Mouse (Mus musculus): ENCODE measurements at regions not wholly inside any gene's neighbourhood (a gene's known extent, or its start where the extent isn't known, plus 50 kb on each side); places are given as distances from the start of the nearest gene placed in this dataset.

DNA sequence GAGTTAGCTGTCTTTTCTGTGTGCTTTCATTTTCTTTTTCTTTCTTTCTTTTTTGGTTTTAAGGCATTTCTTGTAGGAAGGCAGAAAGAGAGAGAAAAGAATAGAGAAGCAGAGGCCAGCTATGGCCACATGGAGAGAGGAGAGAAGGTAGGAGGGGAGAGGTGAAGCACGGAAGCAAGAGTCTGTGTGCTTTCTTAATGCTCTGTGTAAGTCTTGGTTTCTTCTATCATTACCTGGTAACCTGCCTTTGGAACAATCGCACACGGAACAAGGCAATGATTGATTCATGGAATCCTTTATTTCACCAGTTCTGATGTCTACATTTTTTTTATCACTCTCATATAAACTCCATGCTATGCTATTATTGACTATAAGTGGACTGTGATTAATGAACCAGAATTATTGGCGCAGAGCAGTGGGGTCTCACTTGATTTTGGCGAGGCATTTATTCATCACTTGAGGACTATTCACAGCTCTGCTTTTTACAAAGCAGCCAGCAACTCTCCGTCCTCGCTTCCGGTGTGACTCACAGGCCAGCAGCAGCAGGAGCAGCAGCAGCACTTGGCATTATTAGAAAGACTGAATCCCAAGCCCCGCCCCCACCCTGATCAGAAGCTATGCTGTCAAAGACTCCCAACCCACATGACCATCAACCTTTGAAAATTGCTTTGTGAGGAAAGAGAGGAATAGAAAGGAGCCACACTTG is 97.6 kb downstream of the Plk2 start:
- no peak overlapping the region for H3K9ac ChIP-seq
- WGBS (ENCODE audit: insufficient replicate concordance), result 53% methylated on average over 9 of the region's 9 CpGs
- ATAC-seq (ENCODE audit: insufficient read depth), result no peak
- no peaks in the 10 kb centered on the region for H3K4me1 ChIP-seq (replicated peaks)
- H3K9me3 ChIP-seq (replicated peaks), result no peaks in the 10 kb centered on the region
- H3K27me3 ChIP-seq, result no peaks in the 10 kb centered on the region
- H3K4me2 ChIP-seq, result no peak overlapping the region
- H3K36me3 ChIP-seq (replicated peaks), result no peaks in the 10 kb centered on the region
- no peak overlapping the region for H3K4me3 ChIP-seq (replicated peaks)
- no peak overlapping the region for H3K27ac ChIP-seq (replicated peaks)

- no peaks in the 10 kb centered on the region for H3K27me3 ChIP-seq
- WGBS (ENCODE audit: insufficient replicate concordance), result 64% methylated on average over 7 of the region's 7 CpGs
- no peak overlapping the region for H3K4me2 ChIP-seq
- no peaks in the 10 kb centered on the region for H3K4me1 ChIP-seq (replicated peaks)
- no peaks in the 10 kb centered on the region for H3K9me3 ChIP-seq (replicated peaks)
- H3K27ac ChIP-seq (replicated peaks), result no peak overlapping the region
- ATAC-seq (ENCODE audit: insufficient read depth), result no peak
- no peak overlapping the region for H3K4me3 ChIP-seq (replicated peaks)
- no peak overlapping the region for H3K9ac ChIP-seq
- H3K36me3 ChIP-seq (replicated peaks), result no peaks in the 10 kb centered on the region
These were observed 98.2 kb downstream of the Plk2 start for GRCm38 (mm10) chr13:110493002-110493552.

- Histone ChIP-seq H3K27me3 (no peaks in the 10 kb centered on the region), H3K9me3 (replicated peaks) (no peaks in the 10 kb centered on the region), H3K4me3 (replicated peaks) (no peak overlapping the region), H3K27ac (replicated peaks) (no peak overlapping the region), H3K36me3 (replicated peaks) (no peaks in the 10 kb centered on the region), H3K4me1 (replicated peaks) (no peaks in the 10 kb centered on the region), H3K4me2 (no peak overlapping the region), H3K9ac (no peak overlapping the region)
- no peak for ATAC-seq (ENCODE audit: insufficient read depth)
- WGBS (ENCODE audit: insufficient replicate concordance), result 64% methylated on average over 3 of the region's 3 CpGs
These were observed 102.6 kb downstream of the Plk2 start for GRCm38 (mm10) chr13:110497461-110497860.

DNA sequence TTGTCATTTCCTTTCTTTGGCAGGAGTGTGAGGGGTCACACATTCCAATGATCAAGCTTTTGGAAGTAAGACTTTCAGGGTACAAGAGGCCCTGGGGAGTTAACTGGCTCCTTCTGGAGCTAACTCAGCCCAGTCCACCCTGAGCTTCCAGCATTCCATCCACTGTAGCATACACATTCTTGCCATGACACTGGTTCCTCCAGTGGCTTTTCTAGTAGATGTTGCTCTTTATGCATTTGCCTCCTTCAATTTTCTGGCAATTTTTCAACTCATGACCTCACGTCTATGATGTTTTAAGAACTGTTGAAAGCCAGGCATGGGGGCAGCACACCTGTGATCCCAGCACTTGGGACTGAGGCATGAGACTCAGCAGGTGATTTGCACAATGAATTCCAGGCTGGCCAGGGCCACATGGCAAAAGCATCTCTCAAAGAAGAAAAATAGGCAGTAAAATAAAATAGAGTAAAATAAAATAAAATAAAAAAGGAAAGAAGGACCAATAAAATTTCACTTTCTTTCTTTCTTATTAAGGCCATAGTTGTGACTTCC is 113.0 kb downstream of the Plk2 start:
- Histone ChIP-seq H3K4me1 (replicated peaks) (no peaks in the 10 kb centered on the region), H3K4me2 (no peak overlapping the region), H3K36me3 (replicated peaks) (no peaks in the 10 kb centered on the region), H3K4me3 (replicated peaks) (no peak overlapping the region), H3K27me3 (no peaks in the 10 kb centered on the region), H3K9ac (no peak overlapping the region), H3K9me3 (replicated peaks) (no peaks in the 10 kb centered on the region), H3K27ac (replicated peaks) (no peak overlapping the region)
- no peak for ATAC-seq (ENCODE audit: insufficient read depth)
- WGBS (ENCODE audit: insufficient replicate concordance), result 37% methylated on average over 1 of the region's 1 CpGs

- ATAC-seq (ENCODE audit: insufficient read depth), result no peak
- no peaks in the 10 kb centered on the region for H3K27me3 ChIP-seq
- 76% methylated on average over 8 of the region's 8 CpGs for WGBS (ENCODE audit: insufficient replicate concordance)
These were observed 123.1 kb downstream of the Plk2 start for GRCm38 (mm10) chr13:110517986-110518385.

DNA sequence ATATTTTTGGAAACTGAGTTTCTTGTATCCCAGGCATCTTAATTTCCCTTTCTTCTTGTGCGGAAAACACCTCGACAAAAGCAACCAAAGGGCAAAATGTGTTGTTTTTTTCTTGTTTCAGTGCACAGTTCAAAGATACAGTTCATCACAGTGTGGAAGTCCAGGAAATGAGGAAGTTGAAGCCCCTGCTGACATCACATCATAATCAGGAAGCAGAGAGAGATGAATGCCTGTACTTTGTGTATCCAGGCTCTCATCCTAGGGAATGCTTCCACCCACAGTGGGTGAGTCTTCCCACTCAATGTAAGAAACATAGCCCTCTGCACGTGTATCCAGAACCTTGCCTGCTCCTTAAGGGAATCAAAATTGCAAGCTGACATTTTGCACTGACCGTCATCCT is 128.1 kb downstream of the Plk2 start:
- 60% methylated on average over 4 of the region's 4 CpGs for WGBS (ENCODE audit: insufficient replicate concordance)

More at GRCm38 (mm10) chr13:110517986-110518385, 123.1 kb downstream of the Plk2 start:
- H3K4me3 ChIP-seq (replicated peaks), result no peak overlapping the region
- no peaks in the 10 kb centered on the region for H3K4me1 ChIP-seq (replicated peaks)
- H3K9me3 ChIP-seq (replicated peaks), result no peaks in the 10 kb centered on the region
- H3K9ac ChIP-seq, result no peak overlapping the region
- no peak overlapping the region for H3K27ac ChIP-seq (replicated peaks)
- no peak overlapping the region for H3K4me2 ChIP-seq
- H3K36me3 ChIP-seq (replicated peaks), result no peaks in the 10 kb centered on the region

DNA sequence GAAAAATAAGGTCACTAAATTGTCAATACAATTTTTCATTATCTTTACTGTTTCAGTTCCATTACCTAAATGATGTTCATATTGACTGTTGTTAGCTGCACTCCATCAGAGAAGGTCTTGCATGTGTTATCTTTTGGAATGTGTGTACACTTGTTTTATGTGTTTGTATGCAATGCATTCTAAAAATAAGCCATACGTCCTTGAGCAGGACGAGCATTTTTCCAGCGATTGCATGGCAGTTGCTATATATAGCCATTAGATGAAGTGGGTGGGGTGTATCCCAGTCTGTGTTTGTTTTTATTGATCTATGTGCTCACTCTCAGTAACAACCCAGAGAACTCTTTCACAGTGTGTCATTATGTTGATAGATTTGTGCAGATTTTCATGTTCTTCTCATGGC is 132.8 kb downstream of the Plk2 start:
- Histone ChIP-seq H3K4me3 (replicated peaks) (no peak overlapping the region), H3K27me3 (no peaks in the 10 kb centered on the region), H3K9ac (no peak overlapping the region), H3K9me3 (replicated peaks) (no peaks in the 10 kb centered on the region), H3K36me3 (replicated peaks) (no peaks in the 10 kb centered on the region), H3K4me2 (no peak overlapping the region), H3K4me1 (replicated peaks) (no peaks in the 10 kb centered on the region), H3K27ac (replicated peaks) (no peak overlapping the region)
- WGBS (ENCODE audit: insufficient replicate concordance), result 61% methylated on average over 3 of the region's 3 CpGs
- no peak for ATAC-seq (ENCODE audit: insufficient read depth)

More for the DNA sequence above, 128.1 kb downstream of the Plk2 start:
- no peaks in the 10 kb centered on the region for H3K4me1 ChIP-seq (replicated peaks)
- no peaks in the 10 kb centered on the region for H3K27me3 ChIP-seq
- H3K36me3 ChIP-seq (replicated peaks), result no peaks in the 10 kb centered on the region
- no peak overlapping the region for H3K27ac ChIP-seq (replicated peaks)
- H3K4me2 ChIP-seq, result no peak overlapping the region
- H3K9me3 ChIP-seq (replicated peaks), result no peaks in the 10 kb centered on the region
- H3K9ac ChIP-seq, result no peak overlapping the region
- no peak for ATAC-seq (ENCODE audit: insufficient read depth)
- H3K4me3 ChIP-seq (replicated peaks), result no peak overlapping the region

DNA sequence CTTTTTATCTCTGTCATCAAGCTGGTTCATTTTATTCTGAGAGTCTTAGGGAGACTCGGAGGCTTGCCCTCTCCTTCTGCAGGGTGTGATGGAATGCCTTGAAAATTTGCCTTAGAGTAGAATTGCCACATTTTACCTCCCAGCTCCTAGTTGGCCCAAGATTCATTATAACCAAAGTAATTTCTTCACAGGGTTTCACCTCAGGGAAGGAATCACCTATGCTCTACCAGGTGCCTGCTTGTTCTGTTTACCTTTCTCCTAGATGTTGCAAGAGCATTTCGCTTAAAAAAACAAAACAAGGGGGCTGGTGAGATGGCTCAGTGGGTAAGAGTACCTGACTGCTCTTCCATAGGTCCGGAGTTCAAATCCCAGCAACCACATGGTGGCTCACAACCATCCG is 134.8 kb downstream of the Plk2 start:
- Histone ChIP-seq H3K27ac (replicated peaks) (no peak overlapping the region), H3K9ac (no peak overlapping the region), H3K4me3 (replicated peaks) (no peak overlapping the region), H3K4me2 (no peak overlapping the region), H3K27me3 (no peaks in the 10 kb centered on the region), H3K9me3 (replicated peaks) (no peaks in the 10 kb centered on the region), H3K4me1 (replicated peaks) (no peaks in the 10 kb centered on the region), H3K36me3 (replicated peaks) (no peaks in the 10 kb centered on the region)
- WGBS (ENCODE audit: insufficient replicate concordance), result 68% methylated on average over 4 of the region's 4 CpGs
- ATAC-seq (ENCODE audit: insufficient read depth), result no peak

GRCm38 (mm10) chr13:110534320-110534764 is 139.5 kb downstream of the Plk2 start:
- Histone ChIP-seq H3K9ac (no peak overlapping the region), H3K27ac (replicated peaks) (no peak overlapping the region), H3K27me3 (no peaks in the 10 kb centered on the region), H3K4me1 (replicated peaks) (no peaks in the 10 kb centered on the region), H3K9me3 (replicated peaks) (no peaks in the 10 kb centered on the region), H3K4me2 (no peak overlapping the region), H3K36me3 (replicated peaks) (no peaks in the 10 kb centered on the region), H3K4me3 (replicated peaks) (no peak overlapping the region)
- WGBS (ENCODE audit: insufficient replicate concordance), result 39% methylated on average over 7 of the region's 7 CpGs
- ATAC-seq (ENCODE audit: insufficient read depth), result no peak

DNA sequence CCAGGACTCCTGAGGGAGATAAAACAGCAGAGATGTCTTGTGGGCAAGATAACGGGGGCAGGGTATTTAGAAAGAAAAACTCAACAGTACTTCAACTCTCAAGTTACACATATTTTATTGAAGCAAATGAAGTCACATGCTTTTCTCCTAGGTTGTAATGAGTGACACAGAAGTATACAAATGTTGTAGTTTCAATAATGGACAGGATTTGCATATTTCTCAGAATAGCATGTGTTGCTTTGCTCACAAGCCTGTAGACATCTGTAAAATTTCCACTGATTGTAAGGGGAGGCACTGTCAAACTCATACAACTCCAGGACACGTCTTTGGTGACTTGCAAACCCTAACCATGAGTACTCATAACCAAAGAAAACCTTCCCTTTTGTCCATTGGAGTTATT is 140.9 kb downstream of the Plk2 start:
- no peaks in the 10 kb centered on the region for H3K27me3 ChIP-seq
- H3K4me3 ChIP-seq (replicated peaks), result no peak overlapping the region

GRCm38 (mm10) chr13:110537960-110538463 is 143.2 kb downstream of the Plk2 start:
- 28% methylated on average over 7 of the region's 7 CpGs for WGBS (ENCODE audit: insufficient replicate concordance)
- Histone ChIP-seq H3K4me1 (replicated peaks) (no peaks in the 10 kb centered on the region), H3K36me3 (replicated peaks) (no peaks in the 10 kb centered on the region), H3K4me3 (replicated peaks) (no peak overlapping the region), H3K9ac (no peak overlapping the region), H3K4me2 (no peak overlapping the region), H3K27me3 (no peaks in the 10 kb centered on the region), H3K27ac (replicated peaks) (no peak overlapping the region), H3K9me3 (replicated peaks) (no peaks in the 10 kb centered on the region)
- 0 out of 2 replicates have a peak, but pooled peaks have one; percentile 56 for ATAC-seq (ENCODE audit: insufficient read depth)

More for the DNA sequence above, 140.9 kb downstream of the Plk2 start:
- WGBS (ENCODE audit: insufficient replicate concordance), result 45% methylated on average over 2 of the region's 2 CpGs
- no peak for ATAC-seq (ENCODE audit: insufficient read depth)
- Histone ChIP-seq H3K9ac (no peak overlapping the region), H3K27ac (replicated peaks) (no peak overlapping the region), H3K4me1 (replicated peaks) (no peaks in the 10 kb centered on the region), H3K9me3 (replicated peaks) (no peaks in the 10 kb centered on the region), H3K36me3 (replicated peaks) (no peaks in the 10 kb centered on the region), H3K4me2 (no peak overlapping the region)
